Mouse (Mus musculus): ENCODE measurements at regions not wholly inside any gene's neighbourhood (a gene's known extent, or its start where the extent isn't known, plus 50 kb on each side); places are given as distances from the start of the nearest gene placed in this dataset.

GRCm38 (mm10) chr1:122273579-122273978 lies 705.8 kb upstream of the Ddx18 start:
- ATAC-seq = no peak
- no peak overlapping the region for H3K9ac ChIP-seq
- no peak for DNase-seq
- no peak for TF ChIP-seq CTCF (IDR thresholded peaks at IDR 0.05; ENCODE audit: low read depth)
- H3K9me3 ChIP-seq (ENCODE audit: low read length) = no peaks in the 10 kb centered on the region
- no peaks in the 10 kb centered on the region for H3K27me3 ChIP-seq (ENCODE audit: insufficient read depth, low read length)
- no peaks in the 10 kb centered on the region for H3K36me3 ChIP-seq (ENCODE audit: insufficient read depth)
- H3K4me2 ChIP-seq (ENCODE audit: low read depth) = no peak overlapping the region
- no peak overlapping the region for H3K27ac ChIP-seq (ENCODE audit: low read depth, low read length)
- no peak overlapping the region for H3K4me3 ChIP-seq (ENCODE audit: low read depth, low read length)
- H3K4me1 ChIP-seq (ENCODE audit: insufficient read depth) = no peaks in the 10 kb centered on the region
- WGBS = 94% methylated on average over 2 of the region's 2 CpGs

- H3K4me2 ChIP-seq (ENCODE audit: low read depth) = no peak overlapping the region
- TF ChIP-seq CTCF (IDR thresholded peaks at IDR 0.05; ENCODE audit: low read depth) = no peak
- H3K4me1 ChIP-seq (ENCODE audit: insufficient read depth) = no peaks in the 10 kb centered on the region
- no peak overlapping the region for H3K27ac ChIP-seq (ENCODE audit: low read depth, low read length)
- H3K9me3 ChIP-seq (ENCODE audit: low read length) = no peaks in the 10 kb centered on the region
- no peak for ATAC-seq
- no peaks in the 10 kb centered on the region for H3K27me3 ChIP-seq (ENCODE audit: insufficient read depth, low read length)
- H3K4me3 ChIP-seq (ENCODE audit: low read depth, low read length) = no peak overlapping the region
- H3K36me3 ChIP-seq (ENCODE audit: insufficient read depth) = no peaks in the 10 kb centered on the region
- 61% methylated on average over 2 of the region's 2 CpGs for WGBS
- DNase-seq = peak; percentile 10
- H3K9ac ChIP-seq = no peak overlapping the region
Observed at GRCm38 (mm10) chr1:122243031-122243430, 675.2 kb upstream of the Ddx18 start.

DNA sequence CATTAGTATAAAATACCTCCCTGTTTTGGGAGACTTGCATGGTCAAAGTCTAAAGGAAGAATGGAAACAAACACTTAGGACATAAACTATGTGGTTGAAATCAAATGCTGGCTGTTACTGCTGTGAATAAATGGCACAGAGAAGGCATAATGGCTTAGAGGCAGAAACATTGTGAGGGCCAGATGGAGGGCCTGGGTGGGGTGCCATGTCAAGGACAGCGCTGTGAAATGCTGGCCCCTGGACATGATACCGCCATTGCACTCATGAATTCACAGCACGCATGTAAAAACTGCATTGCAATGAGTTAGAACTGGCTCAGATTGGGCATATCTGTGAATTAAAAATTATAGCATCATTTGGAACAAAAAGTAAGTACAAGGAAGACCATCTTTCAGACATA lies 673.7 kb upstream of the Ddx18 start:
- Histone ChIP-seq H3K27me3 (ENCODE audit: insufficient read depth, low read length) (no peaks in the 10 kb centered on the region), H3K9ac (no peak overlapping the region), H3K4me2 (ENCODE audit: low read depth) (no peak overlapping the region), H3K36me3 (ENCODE audit: insufficient read depth) (no peaks in the 10 kb centered on the region), H3K9me3 (ENCODE audit: low read length) (no peaks in the 10 kb centered on the region), H3K4me1 (ENCODE audit: insufficient read depth) (no peaks in the 10 kb centered on the region), H3K4me3 (ENCODE audit: low read depth, low read length) (no peak overlapping the region), H3K27ac (ENCODE audit: low read depth, low read length) (no peak overlapping the region)
- TF ChIP-seq CTCF (IDR thresholded peaks at IDR 0.05; ENCODE audit: low read depth) = no peak
- DNase-seq (no peak), ATAC-seq (no peak)
- 90% methylated on average over 3 of the region's 3 CpGs for WGBS

- H3K4me2 ChIP-seq (ENCODE audit: low read depth) = no peak overlapping the region
- TF ChIP-seq CTCF (IDR thresholded peaks at IDR 0.05; ENCODE audit: low read depth) = no peak
- WGBS = 83% methylated on average over 4 of the region's 4 CpGs
Observed at GRCm38 (mm10) chr1:122230442-122230841, 662.7 kb upstream of the Ddx18 start.

DNA sequence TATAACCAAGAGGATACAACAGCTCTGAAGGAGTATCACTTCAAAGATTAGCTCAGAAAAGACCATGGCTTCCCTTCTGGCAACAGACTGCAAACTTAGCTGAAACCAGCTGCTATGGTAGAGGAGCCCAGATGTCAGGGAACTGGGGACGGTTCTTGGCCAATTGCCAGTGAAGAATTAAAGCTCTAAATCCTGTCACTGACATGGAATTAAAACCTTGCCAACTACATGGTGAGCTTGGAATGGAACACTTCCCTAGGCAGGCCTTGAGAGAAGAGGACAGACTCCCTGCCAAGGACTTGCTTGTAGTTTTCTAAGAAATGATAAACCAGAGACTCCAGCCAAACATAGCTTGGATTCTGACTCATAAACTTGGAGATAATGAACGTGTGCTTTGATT lies 644.7 kb upstream of the Ddx18 start:
- Histone ChIP-seq H3K36me3 (ENCODE audit: insufficient read depth) (no peaks in the 10 kb centered on the region), H3K4me2 (ENCODE audit: low read depth) (no peak overlapping the region), H3K4me3 (ENCODE audit: low read depth, low read length) (no peak overlapping the region), H3K9ac (no peak overlapping the region), H3K27ac (ENCODE audit: low read depth, low read length) (no peak overlapping the region), H3K4me1 (ENCODE audit: insufficient read depth) (no peaks in the 10 kb centered on the region), H3K9me3 (ENCODE audit: low read length) (no peaks in the 10 kb centered on the region), H3K27me3 (ENCODE audit: insufficient read depth, low read length) (no peaks in the 10 kb centered on the region)
- TF ChIP-seq CTCF (IDR thresholded peaks at IDR 0.05; ENCODE audit: low read depth) = no peak
- ATAC-seq = peak; percentile 93
- WGBS = 35% methylated on average over 2 of the region's 2 CpGs
- peak; percentile 84 for DNase-seq

More at GRCm38 (mm10) chr1:122230442-122230841, 662.7 kb upstream of the Ddx18 start:
- Histone ChIP-seq H3K27me3 (ENCODE audit: insufficient read depth, low read length) (no peaks in the 10 kb centered on the region), H3K4me1 (ENCODE audit: insufficient read depth) (no peaks in the 10 kb centered on the region), H3K9ac (no peak overlapping the region), H3K9me3 (ENCODE audit: low read length) (no peaks in the 10 kb centered on the region), H3K4me3 (ENCODE audit: low read depth, low read length) (no peak overlapping the region), H3K27ac (ENCODE audit: low read depth, low read length) (no peak overlapping the region), H3K36me3 (ENCODE audit: insufficient read depth) (no peaks in the 10 kb centered on the region)
- ATAC-seq (no peak), DNase-seq (no peak)

GRCm38 (mm10) chr1:122208619-122209018 lies 640.8 kb upstream of the Ddx18 start:
- Histone ChIP-seq H3K4me1 (ENCODE audit: insufficient read depth) (no peaks in the 10 kb centered on the region), H3K4me3 (ENCODE audit: low read depth, low read length) (no peak overlapping the region), H3K9me3 (ENCODE audit: low read length) (no peaks in the 10 kb centered on the region), H3K36me3 (ENCODE audit: insufficient read depth) (no peaks in the 10 kb centered on the region), H3K9ac (no peak overlapping the region), H3K4me2 (ENCODE audit: low read depth) (no peak overlapping the region), H3K27ac (ENCODE audit: low read depth, low read length) (no peak overlapping the region), H3K27me3 (ENCODE audit: insufficient read depth, low read length) (no peaks in the 10 kb centered on the region)
- 91% methylated on average over 2 of the region's 2 CpGs for WGBS
- DNase-seq (no peak), ATAC-seq (no peak)
- TF ChIP-seq CTCF (IDR thresholded peaks at IDR 0.05; ENCODE audit: low read depth) = no peak

GRCm38 (mm10) chr1:122169547-122169946 lies 601.8 kb upstream of the Ddx18 start:
- DNase-seq (no peak), ATAC-seq (no peak)
- Histone ChIP-seq H3K27ac (ENCODE audit: low read depth, low read length) (no peak overlapping the region), H3K9me3 (ENCODE audit: low read length) (no peaks in the 10 kb centered on the region), H3K4me1 (ENCODE audit: insufficient read depth) (no peaks in the 10 kb centered on the region), H3K4me2 (ENCODE audit: low read depth) (no peak overlapping the region), H3K4me3 (ENCODE audit: low read depth, low read length) (no peak overlapping the region), H3K36me3 (ENCODE audit: insufficient read depth) (no peaks in the 10 kb centered on the region), H3K9ac (no peak overlapping the region), H3K27me3 (ENCODE audit: insufficient read depth, low read length) (no peaks in the 10 kb centered on the region)
- peak; percentile 24; the same call in 1 of the 2 replicates for TF ChIP-seq CTCF (IDR thresholded peaks at IDR 0.05; ENCODE audit: low read depth)
- WGBS = 88% methylated on average over 2 of the region's 2 CpGs

- DNase-seq (no peak), ATAC-seq (no peak)
- no peaks in the 10 kb centered on the region for H3K27me3 ChIP-seq (ENCODE audit: insufficient read depth, low read length)
- no peak overlapping the region for H3K4me3 ChIP-seq (ENCODE audit: low read depth, low read length)
- TF ChIP-seq CTCF (IDR thresholded peaks at IDR 0.05; ENCODE audit: low read depth) = no peak
- no peaks in the 10 kb centered on the region for H3K9me3 ChIP-seq (ENCODE audit: low read length)
- no peak overlapping the region for H3K9ac ChIP-seq
- no peaks in the 10 kb centered on the region for H3K4me1 ChIP-seq (ENCODE audit: insufficient read depth)
- no peak overlapping the region for H3K27ac ChIP-seq (ENCODE audit: low read depth, low read length)
- 85% methylated on average over 1 of the region's 1 CpGs for WGBS
- H3K4me2 ChIP-seq (ENCODE audit: low read depth) = no peak overlapping the region
- H3K36me3 ChIP-seq (ENCODE audit: insufficient read depth) = no peaks in the 10 kb centered on the region
Observed at GRCm38 (mm10) chr1:122161798-122162197, 594.0 kb upstream of the Ddx18 start.

All from forebrain, postnatal 0 days (tissue).